Mouse (Mus musculus): ENCODE data around the gene Cxcl9.

The Cxcl9 gene

GRCm38 (mm10) chr5:92336743-92337142 is 8.9 kb upstream of the Cxcl9 start:
- no peak for DNase-seq (ENCODE audit: low read depth)

GRCm38 (mm10) chr5:92332359-92332840 is 4.5 kb upstream of the Cxcl9 start:
- no peak for DNase-seq (ENCODE audit: low read depth)

- DNase-seq (ENCODE audit: low read depth), result no peak
Measured at GRCm38 (mm10) chr5:92331635-92332338, 3.9 kb upstream of the Cxcl9 start, which contains the start of gene Art3. Gene Art3, plus strand, starts transcription at chr5:92331827.

- no peak for DNase-seq (ENCODE audit: low read depth)
Measured at GRCm38 (mm10) chr5:92331122-92331521, 3.2 kb upstream of the Cxcl9 start.

GRCm38 (mm10) chr5:92327367-92327766 is 512 bp downstream of the Cxcl9 start:
- DNase-seq (ENCODE audit: low read depth), result no peak

- peak; percentile 87 for DNase-seq (ENCODE audit: low read depth)
Measured at GRCm38 (mm10) chr5:92323264-92323663, 4.6 kb downstream of the Cxcl9 start.

- DNase-seq (ENCODE audit: low read depth), result no peak
Measured at GRCm38 (mm10) chr5:92322612-92323011, 5.3 kb downstream of the Cxcl9 start.

GRCm38 (mm10) chr5:92321631-92322400 is 6.1 kb downstream of the Cxcl9 start:
- DNase-seq (ENCODE audit: low read depth), result peak; percentile 48

- no peak for DNase-seq (ENCODE audit: low read depth)
Measured at GRCm38 (mm10) chr5:92318596-92318995, 9.3 kb downstream of the Cxcl9 start.

- DNase-seq (ENCODE audit: low read depth), result no peak
Measured at GRCm38 (mm10) chr5:92318119-92318518, 9.8 kb downstream of the Cxcl9 start.

GRCm38 (mm10) chr5:92313776-92314175 is 14.1 kb downstream of the Cxcl9 start:
- DNase-seq (ENCODE audit: low read depth), result no peak

- no peak for DNase-seq (ENCODE audit: low read depth)
Measured at GRCm38 (mm10) chr5:92312046-92312715, 15.7 kb downstream of the Cxcl9 start.

GRCm38 (mm10) chr5:92309681-92310511 is 18.0 kb downstream of the Cxcl9 start, which contains the start of gene Sdad1:
Gene Sdad1, minus strand, starts transcription at chr5:92310479.
- peak; percentile 86 for DNase-seq (ENCODE audit: low read depth)

GRCm38 (mm10) chr5:92304291-92304690 is 23.6 kb downstream of the Cxcl9 start:
- no peak for DNase-seq (ENCODE audit: low read depth)

- DNase-seq (ENCODE audit: low read depth), result no peak
Measured at GRCm38 (mm10) chr5:92302149-92302840, 25.6 kb downstream of the Cxcl9 start.

- no peak for DNase-seq (ENCODE audit: low read depth)
Measured at GRCm38 (mm10) chr5:92294525-92294924, 33.4 kb downstream of the Cxcl9 start.

- no peak for DNase-seq (ENCODE audit: low read depth)
Measured at GRCm38 (mm10) chr5:92291652-92292414, 36.0 kb downstream of the Cxcl9 start.

GRCm38 (mm10) chr5:92287840-92288239 is 40.0 kb downstream of the Cxcl9 start:
- no peak for DNase-seq (ENCODE audit: low read depth)

GRCm38 (mm10) chr5:92283107-92283506 is 44.8 kb downstream of the Cxcl9 start:
- no peak for DNase-seq (ENCODE audit: low read depth)

GRCm38 (mm10) chr5:92282571-92282970 is 45.3 kb downstream of the Cxcl9 start:
- DNase-seq (ENCODE audit: low read depth), result no peak

Data from fibroblast of lung, adult 2 months (primary cell).